8 mouse cellular contexts compared by ENCODE assay signal in the genomic region with DNA sequence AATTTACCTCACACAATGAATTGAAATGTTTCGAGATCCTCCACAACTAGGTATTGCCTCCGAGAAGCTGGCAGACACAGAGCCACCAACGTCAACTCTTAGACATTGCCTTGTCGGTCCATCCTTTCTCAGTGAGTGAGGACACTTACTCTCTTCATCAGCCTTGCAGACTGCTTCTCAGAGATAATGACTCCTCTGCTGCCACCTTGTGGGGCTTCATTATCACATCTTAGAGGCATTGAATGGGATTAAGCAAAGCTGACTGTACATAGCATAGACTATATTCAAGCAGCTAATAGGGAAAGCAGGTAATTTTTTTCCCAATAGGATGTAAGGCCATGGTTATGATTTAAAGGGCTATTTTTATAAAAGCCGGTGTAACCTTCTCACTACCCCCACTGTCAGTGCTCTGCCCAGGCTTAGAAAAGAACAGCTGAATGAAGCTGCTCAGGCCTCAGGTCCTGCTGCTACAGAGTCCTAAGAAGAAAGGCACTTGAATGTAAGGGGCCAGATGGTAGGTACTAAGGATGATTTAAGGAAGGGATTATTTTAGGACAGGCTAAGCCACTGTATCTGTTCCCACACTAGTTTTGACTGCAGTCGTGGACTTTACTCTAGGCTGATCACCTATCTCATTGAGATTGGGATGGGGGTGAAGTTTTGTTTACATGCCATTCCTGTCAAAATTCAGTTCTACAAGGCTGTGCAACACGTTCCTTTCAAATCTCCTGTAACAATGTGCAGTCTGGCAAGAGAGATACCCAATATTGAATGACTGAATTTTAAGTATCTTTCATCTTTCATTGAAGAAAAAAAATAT. TPM values are rescaled to one million over a fixed set of nuclear protein-coding genes. Genes with fewer than 3 reads are reported as not detected.
DNase-seq lines count a peak whose midpoint lies in the region; ATAC-seq and TF ChIP-seq lines count a peak whose summit lies in the region.

No protein-coding gene starts in this region.

- peak; percentile 76 for TF ChIP-seq CTCF in forebrain, postnatal 0 days (IDR thresholded peaks at IDR 0.05; ENCODE audit: low read depth)
- peak; percentile 81 for TF ChIP-seq CTCF in intestine, postnatal 0 days (IDR thresholded peaks at IDR 0.05; ENCODE audit: low read depth)

- no peak for ATAC-seq in limb, embryonic 14.5 days (ENCODE audit: low FRiP score, low read depth)
- ATAC-seq in forebrain, postnatal 0 days, result peak; percentile 90
- ATAC-seq in intestine, postnatal 0 days, result 0 out of 2 replicates have a peak, but pooled peaks have one; percentile 22
- ATAC-seq in midbrain, embryonic 16.5 days, result peak; percentile 92

- H3K4me2 ChIP-seq in limb, embryonic 14.5 days (replicated peaks; ENCODE audit: low read depth, low read length, severe bottlenecking), result no peak overlapping the region
- no peak overlapping the region for H3K4me2 ChIP-seq in forebrain, postnatal 0 days (ENCODE audit: low read depth)
- no peak overlapping the region for H3K4me2 ChIP-seq in intestine, postnatal 0 days (replicated peaks; ENCODE audit: low read depth)
- no peak overlapping the region for H3K4me2 ChIP-seq in midbrain, embryonic 16.5 days (ENCODE audit: low read length)

- no peak overlapping the region for H3K9ac ChIP-seq in limb, embryonic 14.5 days (ENCODE audit: low read depth, low read length, severe bottlenecking)
- H3K9ac ChIP-seq in forebrain, postnatal 0 days, result no peak overlapping the region
- no peak overlapping the region for H3K9ac ChIP-seq in intestine, postnatal 0 days (ENCODE audit: low read depth, low read length)
- no peak overlapping the region for H3K9ac ChIP-seq in midbrain, embryonic 16.5 days (ENCODE audit: low read depth, low read length)

- DNase-seq in limb, embryonic 14.5 days (ENCODE audit: low spot score), result peak; percentile 59
- no peak for DNase-seq in limb, embryonic 10.5 days (ENCODE audit: low spot score)
- DNase-seq in brain, adult 2 months (ENCODE audit: low read depth, low spot score), result peak; percentile 89
- DNase-seq in forebrain, postnatal 0 days, result peak; percentile 81
- peak; percentile 76 to 92 for DNase-seq in left cerebral cortex, postnatal 25 days (ENCODE audit: low spot score in 2 of 2)
- peak; percentile 66 for DNase-seq in telencephalon, adult 2 months (ENCODE audit: low read depth, low spot score)

- TF ChIP-seq POLR2A in limb, embryonic 14.5 days (IDR thresholded peaks at IDR 0.05; ENCODE audit: borderline replicate concordance, extremely low read depth, insufficient read depth, insufficient read length), result no peak

- no peaks in the 10 kb centered on the region for H3K4me1 ChIP-seq in limb, embryonic 14.5 days (ENCODE audit: control insufficient read depth, insufficient read depth, low read length)
- no peaks in the 10 kb centered on the region for H3K4me1 ChIP-seq in limb, embryonic 10.5 days
- H3K4me1 ChIP-seq in forebrain, postnatal 0 days (ENCODE audit: insufficient read depth), result no peaks in the 10 kb centered on the region
- H3K4me1 ChIP-seq in intestine, postnatal 0 days (replicated peaks; ENCODE audit: control insufficient read depth, insufficient read depth, low read length), result no peaks in the 10 kb centered on the region
- no peaks in the 10 kb centered on the region for H3K4me1 ChIP-seq in midbrain, embryonic 16.5 days (ENCODE audit: control insufficient read depth, insufficient read depth, low read length)

- H3K9me3 ChIP-seq in limb, embryonic 14.5 days (ENCODE audit: control insufficient read depth, low read length), result no peaks in the 10 kb centered on the region
- no peaks in the 10 kb centered on the region for H3K9me3 ChIP-seq in limb, embryonic 10.5 days (replicated peaks)
- H3K9me3 ChIP-seq in forebrain, postnatal 0 days (ENCODE audit: low read length), result no peaks in the 10 kb centered on the region
- no peaks in the 10 kb centered on the region for H3K9me3 ChIP-seq in intestine, postnatal 0 days (ENCODE audit: control insufficient read depth)
- no peaks in the 10 kb centered on the region for H3K9me3 ChIP-seq in midbrain, embryonic 16.5 days (replicated peaks; ENCODE audit: control insufficient read depth, low read length, poor library complexity, severe bottlenecking)

- intact Hi-C loops in left cerebral cortex, postnatal 25 days (cut with DNase I), result no loop called here

- 49% methylated on average over 7 of the region's 7 CpGs for WGBS in limb, embryonic 14.5 days
- 53% methylated on average over 7 of the region's 7 CpGs for WGBS in limb, embryonic 10.5 days
- 46% methylated on average over 7 of the region's 7 CpGs for WGBS in forebrain, postnatal 0 days
- 42% methylated on average over 7 of the region's 7 CpGs for WGBS in intestine, postnatal 0 days
- 48% methylated on average over 7 of the region's 7 CpGs for WGBS in midbrain, embryonic 16.5 days

- no peaks in the 10 kb centered on the region for H3K27me3 ChIP-seq in limb, embryonic 14.5 days (ENCODE audit: control insufficient read depth, insufficient read depth, low read length)
- no peaks in the 10 kb centered on the region for H3K27me3 ChIP-seq in limb, embryonic 10.5 days (ENCODE audit: low read depth, poor library complexity, severe bottlenecking)
- no peaks in the 10 kb centered on the region for H3K27me3 ChIP-seq in forebrain, postnatal 0 days (ENCODE audit: insufficient read depth, low read length)
- H3K27me3 ChIP-seq in intestine, postnatal 0 days (replicated peaks; ENCODE audit: control insufficient read depth, insufficient read depth, low read length), result no peaks in the 10 kb centered on the region
- H3K27me3 ChIP-seq in midbrain, embryonic 16.5 days (ENCODE audit: control insufficient read depth, insufficient read depth, low read depth, low read length), result no peaks in the 10 kb centered on the region

- no peaks in the 10 kb centered on the region for H3K36me3 ChIP-seq in limb, embryonic 14.5 days (ENCODE audit: control insufficient read depth, insufficient read depth, low read length)
- no peaks in the 10 kb centered on the region for H3K36me3 ChIP-seq in limb, embryonic 10.5 days
- H3K36me3 ChIP-seq in forebrain, postnatal 0 days (ENCODE audit: insufficient read depth), result no peaks in the 10 kb centered on the region
- H3K36me3 ChIP-seq in intestine, postnatal 0 days (ENCODE audit: control insufficient read depth, insufficient read depth), result no peaks in the 10 kb centered on the region
- no peaks in the 10 kb centered on the region for H3K36me3 ChIP-seq in midbrain, embryonic 16.5 days (ENCODE audit: control insufficient read depth, insufficient read depth, low read length)

- no peak overlapping the region for H3K4me3 ChIP-seq in limb, embryonic 14.5 days (replicated peaks; ENCODE audit: low read length)
- no peak overlapping the region for H3K4me3 ChIP-seq in limb, embryonic 10.5 days
- no peak overlapping the region for H3K4me3 ChIP-seq in forebrain, postnatal 0 days (ENCODE audit: low read depth, low read length)
- no peak overlapping the region for H3K4me3 ChIP-seq in intestine, postnatal 0 days (ENCODE audit: low read depth, low read length)
- no peak overlapping the region for H3K4me3 ChIP-seq in midbrain, embryonic 16.5 days (ENCODE audit: low read depth, low read length)

- no peak overlapping the region for H3K27ac ChIP-seq in limb, embryonic 14.5 days (replicated peaks; ENCODE audit: low read depth, low read length)
- H3K27ac ChIP-seq in limb, embryonic 10.5 days, result no peak overlapping the region
- H3K27ac ChIP-seq in forebrain, postnatal 0 days (ENCODE audit: low read depth, low read length), result no peak overlapping the region
- H3K27ac ChIP-seq in intestine, postnatal 0 days (ENCODE audit: low read depth, low read length), result no peak overlapping the region
- H3K27ac ChIP-seq in midbrain, embryonic 16.5 days (ENCODE audit: low read length), result no peak overlapping the region

RNA-seq across cellular contexts. Expression of a gene that starts 8.7 kb away (rescaled TPM):
- polyA plus RNA-seq in limb, embryonic 14.5 days (2012; rRNA removed), result 0.67 and 0.75 TPM in 2 replicates
- polyA plus RNA-seq in limb, embryonic 14.5 days (2014; fragmentation: Nextera tagmentation; extraction: Ambion mirVana), result 1.8 and 2.7 TPM in 2 replicates
- 0.45 and 0.73 TPM in 2 replicates for polyA plus RNA-seq in limb, embryonic 10.5 days (2016; fragmentation: Nextera tagmentation; extraction: Ambion mirVana)
- total RNA-seq in forebrain, postnatal 0 days (2014; rRNA removed), result 1.5 and 2.9 TPM in 2 replicates
- 1.4 and 1.7 TPM in 2 replicates for polyA plus RNA-seq in forebrain, postnatal 0 days (2015; fragmentation: Nextera tagmentation; extraction: Ambion mirVana)
- polyA plus RNA-seq in intestine, postnatal 0 days (2015; fragmentation: Nextera tagmentation; extraction: Ambion mirVana), result 14.1 and 14.5 TPM in 2 replicates
- total RNA-seq in left cerebral cortex, postnatal 25 days (2021), result 1 to 10 TPM; 2.2 to 2.5 TPM
- polyA plus RNA-seq in midbrain, embryonic 16.5 days (2015; fragmentation: Nextera tagmentation; extraction: Ambion mirVana), result 1.2 and 1.4 TPM in 2 replicates

RNA-seq across cellular contexts. Expression of a gene that starts 9.4 kb away (rescaled TPM):
- 2.6 and 2.8 TPM in 2 replicates for polyA plus RNA-seq in limb, embryonic 14.5 days (2012; rRNA removed)
- polyA plus RNA-seq in limb, embryonic 14.5 days (2014; fragmentation: Nextera tagmentation; extraction: Ambion mirVana), result 2.7 and 3.2 TPM in 2 replicates
- 0.44 and 0.45 TPM in 2 replicates for polyA plus RNA-seq in limb, embryonic 10.5 days (2016; fragmentation: Nextera tagmentation; extraction: Ambion mirVana)
- 0.85 and 1.5 TPM in 2 replicates for total RNA-seq in forebrain, postnatal 0 days (2014; rRNA removed)
- 2.2 and 4.2 TPM in 2 replicates for polyA plus RNA-seq in forebrain, postnatal 0 days (2015; fragmentation: Nextera tagmentation; extraction: Ambion mirVana)
- polyA plus RNA-seq in intestine, postnatal 0 days (2015; fragmentation: Nextera tagmentation; extraction: Ambion mirVana), result 3.9 and 5.0 TPM in 2 replicates
- total RNA-seq in left cerebral cortex, postnatal 25 days (2021), result 10 to 100 TPM; 19.2 to 21.3 TPM
- polyA plus RNA-seq in midbrain, embryonic 16.5 days (2015; fragmentation: Nextera tagmentation; extraction: Ambion mirVana), result 3.7 and 3.9 TPM in 2 replicates
